Mouse (Mus musculus) heart, embryonic 14.5 days (tissue): ENCODE measurements at regions not wholly inside any gene's neighbourhood (a gene's known extent, or its start where the extent isn't known, plus 50 kb on each side); places are given as distances from the start of the nearest gene placed in this dataset.

Source experiments
- ATAC-seq: fragments of 200-750 bp; cut with Nextera tagmentation; 2 replicates; pipeline ENCODE4 v1.8.0; 2017; ENCODE audit warnings: low read depth, moderate TSS enrichment; ENCODE audit not compliant: insufficient number of reproducible peaks, insufficient read depth, low FRiP score
- H3K27ac ChIP-seq, 2 experiments: fragments of 200-500 bp in 1 of 2; fragments of 300-500 bp in 1 of 2; sonication (generic) in 1 of 2; replicated peaks in 1 of 2; 2 replicates each; pipeline ENCODE4 v1.5.1; 2012 to 2014; ENCODE audit warnings: low read depth in 2 of 2, low read length in 2 of 2, control low read depth in 1 of 2, mild to moderate bottlenecking in 1 of 2, mixed read lengths in 1 of 2; ENCODE audit not compliant: control insufficient read depth in 1 of 2, insufficient read depth in 1 of 2
- H3K27me3 ChIP-seq: fragments of 300-500 bp; sonication (generic); 2 replicates; pipeline ENCODE4 v1.6.1; 2014; ENCODE audit warnings: mild to moderate bottlenecking, low read length, control low read depth; ENCODE audit not compliant: control insufficient read depth, insufficient read depth
- H3K36me3 ChIP-seq: fragments of 300-500 bp; sonication (generic); 2 replicates; pipeline ENCODE4 v1.6.1; 2014; ENCODE audit warnings: mild to moderate bottlenecking, control low read depth, low read length, mixed read lengths; ENCODE audit not compliant: control insufficient read depth, insufficient read depth
- H3K4me1 ChIP-seq, 2 experiments: fragments of 200-500 bp in 1 of 2; fragments of 300-500 bp in 1 of 2; sonication (generic) in 1 of 2; 2 replicates each; pipeline ENCODE4 v1.6.1; 2012 to 2014; ENCODE audit warnings: low read length in 2 of 2, control low read depth in 1 of 2, mixed read lengths in 1 of 2; ENCODE audit not compliant: control insufficient read depth in 2 of 2, insufficient read depth in 2 of 2
- H3K4me2 ChIP-seq: fragments of 300-500 bp; sonication (generic); 2 replicates; pipeline ENCODE4 v1.6.1; 2014; ENCODE audit warnings: mild to moderate bottlenecking, low read length
- H3K4me3 ChIP-seq, 2 experiments: fragments of 200-500 bp in 1 of 2; fragments of 300-500 bp in 1 of 2; sonication (generic) in 1 of 2; 2 replicates each; pipeline ENCODE4 v1.5.1; 2012 to 2014; ENCODE audit warnings: low read length in 2 of 2, mild to moderate bottlenecking in 2 of 2, control low read depth in 1 of 2, low read depth in 1 of 2, moderate library complexity in 1 of 2; ENCODE audit not compliant: control insufficient read depth in 1 of 2, insufficient read depth in 1 of 2
- H3K9ac ChIP-seq: fragments of 300-500 bp; sonication (generic); 2 replicates; pipeline ENCODE4 v1.6.1; 2014; ENCODE audit warnings: mild to moderate bottlenecking, low read length
- H3K9me3 ChIP-seq: fragments of 300-500 bp; sonication (generic); 2 replicates; pipeline ENCODE4 v1.6.1; 2016; ENCODE audit warnings: low read length, control low read depth; ENCODE audit not compliant: control insufficient read depth
- WGBS: fragments of 180-500 bp; shearing (Covaris S2); extraction: QIAGEN DNeasy Blood & Tissue Kit; methylation state at CpG from one replicate; pipeline ENCODE4 v1.1.7; 2014; 5-methylcytosine and 5-hydroxymethylcytosine counted together

GRCm38 (mm10) chr14:21932771-21933170, 56.6 kb downstream of the Zfp503 start:
- no peak overlapping the region for H3K27ac ChIP-seq
- H3K27me3 ChIP-seq = no peaks in the 10 kb centered on the region
- H3K4me1 ChIP-seq = no peaks in the 10 kb centered on the region
- 75% methylated on average over 2 of the region's 2 CpGs for WGBS
- H3K9me3 ChIP-seq = no peaks in the 10 kb centered on the region
- H3K9ac ChIP-seq = no peak overlapping the region
- no peak for ATAC-seq
- no peak overlapping the region for H3K4me3 ChIP-seq
- no peak overlapping the region for H3K4me2 ChIP-seq
- H3K36me3 ChIP-seq = no peaks in the 10 kb centered on the region

DNA sequence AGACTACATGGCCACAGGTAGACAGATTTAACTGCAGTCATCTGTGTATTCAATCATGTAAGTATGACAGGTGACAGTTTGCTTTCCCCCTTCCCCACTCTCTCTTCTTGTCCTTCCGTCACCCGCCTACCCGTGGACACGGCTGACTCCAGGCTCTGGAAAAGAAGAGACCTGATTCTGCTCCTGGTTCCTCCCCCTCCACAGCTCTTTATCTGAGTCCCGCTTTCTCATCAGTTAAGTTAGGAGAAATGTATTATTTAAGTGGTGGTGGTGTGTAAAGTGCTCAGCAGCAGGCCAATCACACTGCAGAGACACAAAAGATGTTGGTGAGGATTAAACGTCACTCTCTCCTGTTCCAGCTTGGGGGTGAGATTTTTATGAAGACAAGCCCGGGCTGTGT, 57.5 kb downstream of the Zfp503 start:
- Histone ChIP-seq H3K9me3 (no peaks in the 10 kb centered on the region), H3K36me3 (no peaks in the 10 kb centered on the region), H3K27ac (no peak overlapping the region), H3K4me2 (no peak overlapping the region), H3K4me1 (no peaks in the 10 kb centered on the region), H3K9ac (no peak overlapping the region), H3K4me3 (no peak overlapping the region), H3K27me3 (no peaks in the 10 kb centered on the region)
- WGBS = 51% methylated on average over 7 of the region's 7 CpGs
- ATAC-seq = no peak

- H3K9me3 ChIP-seq = no peaks in the 10 kb centered on the region
- 0 out of 4 replicates have a peak, but pooled peaks cover 0 to 2% of the 10 kb centered on the region in 2 experiments for H3K4me1 ChIP-seq
- no peak overlapping the region for H3K4me2 ChIP-seq
- H3K36me3 ChIP-seq = no peaks in the 10 kb centered on the region
- no peak overlapping the region for H3K4me3 ChIP-seq
- no peak overlapping the region for H3K27ac ChIP-seq
- no peak for ATAC-seq
- WGBS = 60% methylated on average over 5 of the region's 5 CpGs
- H3K27me3 ChIP-seq = no peaks in the 10 kb centered on the region
- H3K9ac ChIP-seq = no peak overlapping the region
These were observed 60.4 kb downstream of the Zfp503 start for GRCm38 (mm10) chr14:21929048-21929447.

- no peaks in the 10 kb centered on the region for H3K9me3 ChIP-seq
- ATAC-seq = no peak
- no peaks in the 10 kb centered on the region for H3K4me1 ChIP-seq
- H3K9ac ChIP-seq = no peak overlapping the region
- no peak overlapping the region for H3K4me2 ChIP-seq
- H3K36me3 ChIP-seq = no peaks in the 10 kb centered on the region
- H3K4me3 ChIP-seq = no peak overlapping the region
- 68% methylated on average over 3 of the region's 3 CpGs for WGBS
- H3K27ac ChIP-seq = no peak overlapping the region
- no peaks in the 10 kb centered on the region for H3K27me3 ChIP-seq
These were observed 67.9 kb upstream of the Comtd1 start for GRCm38 (mm10) chr14:21916671-21917070.

DNA sequence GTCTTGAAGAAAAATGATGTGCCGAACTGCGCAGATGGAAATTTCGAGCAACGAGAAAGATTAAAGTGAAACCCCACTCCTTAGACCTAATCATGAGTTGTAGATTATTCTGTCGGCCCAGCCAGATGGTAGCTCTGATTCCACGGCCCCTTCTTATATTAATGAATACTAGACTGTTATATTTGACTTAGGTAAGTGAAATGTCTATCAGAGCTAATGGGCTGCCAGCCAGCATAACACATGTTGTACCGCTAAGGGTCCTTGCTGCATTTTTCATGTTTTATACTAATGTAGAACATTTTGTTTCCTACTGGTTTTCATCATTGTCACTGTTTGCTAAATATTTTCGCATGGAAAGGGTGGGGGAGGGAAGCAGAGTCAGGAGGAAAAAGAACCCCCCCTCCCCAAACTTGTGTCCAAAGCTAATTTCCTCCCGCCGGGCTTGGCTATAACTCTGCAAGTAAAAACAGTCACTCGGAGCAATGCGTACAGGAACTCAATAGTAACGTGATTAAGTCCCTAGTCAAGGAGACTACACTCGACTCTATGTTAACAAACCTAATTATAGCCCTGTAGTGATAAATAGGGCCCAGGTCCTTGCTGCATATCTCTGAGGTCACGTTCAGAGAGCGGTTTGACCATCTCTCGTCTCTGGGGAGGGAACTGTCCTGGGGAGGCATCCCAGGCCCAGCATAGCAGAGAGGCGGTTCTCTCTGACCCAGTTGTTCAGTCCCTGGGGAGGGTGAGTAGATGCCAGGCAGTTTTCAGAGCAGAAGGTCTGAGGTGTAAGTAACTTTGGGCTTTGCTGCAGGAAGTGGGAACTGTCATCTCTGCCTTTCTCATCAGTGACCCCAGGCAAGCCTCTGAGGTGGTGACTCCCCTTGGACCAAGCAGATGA, 56.0 kb upstream of the Comtd1 start:
- Histone ChIP-seq H3K36me3 (no peaks in the 10 kb centered on the region), H3K4me1 (peaks cover 17 to 22% of the 10 kb centered on the region in 2 experiments), H3K4me3 (0 out of 4 replicates have a peak overlapping the region, but pooled peaks of 1 of the 2 experiments have one; percentile 2), H3K4me2 (peak overlapping the region; percentile 59), H3K27me3 (no peaks in the 10 kb centered on the region), H3K27ac (peak overlapping the region; percentile 66 to 68), H3K9me3 (no peaks in the 10 kb centered on the region), H3K9ac (0 out of 2 replicates have a peak overlapping the region, but pooled peaks have one; percentile 5)
- ATAC-seq = peak; percentile 52; the same call in 1 of the 2 replicates
- WGBS = 25% methylated on average over 18 of the region's 18 CpGs

DNA sequence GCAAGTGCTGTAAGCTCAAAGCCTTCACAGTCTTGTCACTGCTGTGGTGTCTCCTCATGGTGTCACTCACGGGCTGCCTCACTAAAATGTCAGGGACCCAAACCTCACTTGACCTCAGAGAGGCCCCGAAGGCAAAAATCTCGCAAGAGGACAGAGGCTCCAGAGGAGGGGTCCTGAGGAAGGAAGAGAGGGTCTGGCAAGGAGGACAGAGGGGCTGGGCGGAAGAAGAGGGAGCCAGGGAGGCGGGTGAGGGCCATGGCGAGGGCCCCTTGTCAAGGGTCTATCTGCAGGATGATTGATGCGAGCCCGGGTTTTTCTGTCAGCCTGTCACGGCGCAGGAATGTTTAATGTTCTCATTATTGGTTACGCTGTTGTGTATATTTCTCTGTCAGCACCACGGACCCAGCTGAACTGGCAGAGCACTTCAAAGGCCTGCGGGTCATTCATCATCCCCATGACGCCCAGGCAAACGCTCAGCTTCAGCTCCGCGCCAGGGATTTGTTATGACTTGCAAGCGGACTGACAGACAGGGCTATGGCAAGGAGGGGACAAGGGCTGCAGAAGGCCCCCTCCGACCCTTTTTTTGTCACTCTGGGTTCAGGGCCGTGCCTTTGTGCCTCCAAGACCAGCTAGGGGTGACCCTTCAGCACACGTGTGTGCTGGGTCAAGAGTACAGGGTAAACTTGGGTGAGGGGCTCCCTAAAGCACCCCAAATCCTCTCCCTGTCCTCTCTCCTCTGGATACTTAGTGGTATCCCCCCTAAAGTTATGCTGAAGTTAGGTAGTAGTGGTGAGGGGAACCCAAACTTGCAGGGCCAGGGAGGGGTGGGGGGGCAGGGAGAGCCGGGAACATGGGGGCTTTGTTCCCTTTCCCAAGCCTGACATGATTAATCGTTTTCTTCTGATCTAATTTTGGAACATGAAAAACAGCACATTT, 55.1 kb upstream of the Comtd1 start:
- Histone ChIP-seq H3K4me3 (no peak overlapping the region), H3K9ac (peak overlapping the region; percentile 19; the same call in 1 of the 2 replicates), H3K4me1 (peaks cover 17 to 22% of the 10 kb centered on the region in 2 experiments), H3K27ac (peak overlapping the region; percentile 38 to 71), H3K36me3 (no peaks in the 10 kb centered on the region), H3K4me2 (peak overlapping the region; percentile 59), H3K9me3 (no peaks in the 10 kb centered on the region), H3K27me3 (no peaks in the 10 kb centered on the region)
- ATAC-seq = no peak
- WGBS = 21% methylated on average over 23 of the region's 23 CpGs

DNA sequence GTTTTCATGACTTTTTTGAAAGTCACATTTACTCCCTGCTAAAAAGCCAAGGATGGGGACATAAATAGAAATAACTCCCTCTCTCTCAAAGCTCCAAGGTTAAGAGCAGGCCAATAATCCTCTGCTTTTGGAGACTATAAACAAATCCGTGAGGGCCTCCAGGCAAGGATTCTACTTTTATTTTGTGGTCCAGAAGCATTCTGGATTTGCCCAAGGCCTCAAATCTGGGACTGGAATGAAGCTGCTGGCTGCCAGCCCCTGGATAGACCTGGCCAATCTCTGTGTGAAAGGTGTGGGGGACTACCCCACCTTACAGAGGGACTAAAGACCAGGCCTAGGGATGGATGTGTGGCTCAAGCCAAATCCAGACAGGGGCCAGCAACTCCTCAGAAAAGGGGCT, 54.1 kb upstream of the Comtd1 start:
- WGBS = 74% methylated on average over 1 of the region's 1 CpGs
- no peak overlapping the region for H3K4me3 ChIP-seq
- H3K27me3 ChIP-seq = no peaks in the 10 kb centered on the region
- H3K36me3 ChIP-seq = no peaks in the 10 kb centered on the region
- H3K27ac ChIP-seq = 0 out of 4 replicates have a peak overlapping the region, but pooled peaks have one; percentile 3 to 24
- ATAC-seq = no peak
- no peak overlapping the region for H3K9ac ChIP-seq
- H3K9me3 ChIP-seq = no peaks in the 10 kb centered on the region
- H3K4me1 ChIP-seq = peaks cover 17 to 22% of the 10 kb centered on the region in 2 experiments
- no peak overlapping the region for H3K4me2 ChIP-seq
